Comparison of ENCODE assay signal across 31 mouse cellular contexts in genomic region chr2:5032665-5033064, GRCm38 (mm10). TPM values are rescaled to one million over a fixed set of nuclear protein-coding genes. Genes with fewer than 3 reads are reported as not detected.
A peak's percentile ranks its signal among the peaks of the same experiment; 100 is the strongest.
DNase-seq lines count a peak whose midpoint lies in the region; ATAC-seq and TF ChIP-seq lines count a peak whose summit lies in the region.
"Had no signal": no experiment of that assay in that cellular context is flagged by ENCODE, and none has a peak within 500 bp of the region (broad histone marks: within the 10 kb centered on the region; RNA-seq: fewer than 3 reads in every experiment).

No protein-coding gene starts in this region.

- H3K27ac ChIP-seq in heart, adult 2 months, result no peak overlapping the region
- H3K27ac ChIP-seq in intestine, postnatal 0 days (ENCODE audit: low read depth, low read length), result peak overlapping the region; percentile 35; the same call in 1 of the 2 replicates
- no peak overlapping the region for H3K27ac ChIP-seq in stomach, postnatal 0 days (replicated peaks)
- H3K27ac ChIP-seq: embryonic facial prominence, embryonic 10.5 days; embryonic facial prominence, embryonic 15.5 days; forebrain, embryonic 12.5 days; hindbrain, embryonic 13.5 days; kidney, postnatal 0 days; left cerebral cortex, adult 2 months; limb, embryonic 12.5 days; lung, embryonic 15.5 days had no signal

- H3K9me3 ChIP-seq in intestine, postnatal 0 days (ENCODE audit: control insufficient read depth), result no peaks in the 10 kb centered on the region
- H3K9me3 ChIP-seq in stomach, postnatal 0 days (ENCODE audit: control insufficient read depth, low read length), result no peaks in the 10 kb centered on the region
- H3K9me3 ChIP-seq: embryonic facial prominence, embryonic 10.5 days; embryonic facial prominence, embryonic 15.5 days; forebrain, embryonic 12.5 days; hindbrain, embryonic 13.5 days; limb, embryonic 12.5 days; liver, embryonic 13.5 days; lung, embryonic 15.5 days had no signal

- TF ChIP-seq EP300 in heart, adult 2 months (IDR thresholded peaks at IDR 0.05; ENCODE audit: insufficient read depth, low read depth, low read length), result no peak
- no peak for TF ChIP-seq EP300 in stomach, postnatal 0 days (optimal IDR thresholded peaks at IDR 0.05)

- no peak for ATAC-seq in intestine, postnatal 0 days
- peak; percentile 60 for ATAC-seq in stomach, postnatal 0 days (ENCODE audit: low FRiP score, low TSS enrichment)
- ATAC-seq: CD4-positive, CD25-positive, alpha-beta regulatory T cell, adult 4 months; forebrain, postnatal 0 days had no signal

- DNase-seq in heart, adult 2 months, result no peak
- DNase-seq in heart, adult 9 months (ENCODE audit: low spot score in 2 of 2), result no peak
- DNase-seq in lung, postnatal 36 days, result peak; percentile 20
- no peak for DNase-seq in lung, postnatal 4 days
- DNase-seq in stomach, postnatal 0 days (ENCODE audit: low spot score), result peak; percentile 43
- DNase-seq in kidney, postnatal 10 days, result no peak
- DNase-seq in yolk sac, embryonic 10.5 days (ENCODE audit: low spot score), result no peak
- DNase-seq: adrenal gland, postnatal 10 days; cerebellum, adult 8-10 months; cerebellum, postnatal 25 days; forebrain, postnatal 0 days; heart, postnatal 4 days; kidney, adult 8-10 months; liver, embryonic 13.5 days; midbrain, embryonic 14.5 days; spleen, adult 18-20 months; thymus, postnatal 4 days had no signal

- TF ChIP-seq POLR2A in heart, adult 2 months (IDR thresholded peaks at IDR 0.05; ENCODE audit: insufficient read depth, low read depth, low read length), result no peak

- WGBS in heart, adult 2 months, result 63% methylated on average over 5 of the region's 5 CpGs
- 25% methylated on average over 5 of the region's 5 CpGs for WGBS in intestine, postnatal 0 days
- WGBS in stomach, postnatal 0 days, result 54% methylated on average over 5 of the region's 5 CpGs

- H3K4me1 ChIP-seq in heart, adult 2 months (ENCODE audit: control insufficient read depth, insufficient read depth, low read length), result peaks cover 1% of the 10 kb centered on the region; the same call in 1 of the 2 replicates
- H3K4me1 ChIP-seq in intestine, postnatal 0 days (replicated peaks; ENCODE audit: control insufficient read depth, insufficient read depth, low read length), result no peaks in the 10 kb centered on the region
- no peaks in the 10 kb centered on the region for H3K4me1 ChIP-seq in stomach, postnatal 0 days (replicated peaks; ENCODE audit: control insufficient read depth, insufficient read depth)
- H3K4me1 ChIP-seq: embryonic facial prominence, embryonic 10.5 days; embryonic facial prominence, embryonic 15.5 days; limb, embryonic 12.5 days had no signal

- no peaks in the 10 kb centered on the region for H3K27me3 ChIP-seq in heart, adult 2 months (ENCODE audit: control insufficient read depth, insufficient read depth, low read length)
- no peaks in the 10 kb centered on the region for H3K27me3 ChIP-seq in intestine, postnatal 0 days (replicated peaks; ENCODE audit: control insufficient read depth, insufficient read depth, low read length)
- no peaks in the 10 kb centered on the region for H3K27me3 ChIP-seq in stomach, postnatal 0 days (ENCODE audit: control insufficient read depth, insufficient read depth, low read length)
- H3K27me3 ChIP-seq: embryonic facial prominence, embryonic 15.5 days; forebrain, embryonic 12.5 days; hindbrain, embryonic 13.5 days; limb, embryonic 12.5 days; liver, embryonic 13.5 days; lung, embryonic 15.5 days had no signal

- no peak overlapping the region for H3K4me3 ChIP-seq in heart, adult 2 months
- H3K4me3 ChIP-seq in intestine, postnatal 0 days (ENCODE audit: low read depth, low read length), result no peak overlapping the region
- no peak overlapping the region for H3K4me3 ChIP-seq in stomach, postnatal 0 days (ENCODE audit: low read depth, low read length)
- H3K4me3 ChIP-seq: embryonic facial prominence, embryonic 10.5 days; embryonic facial prominence, embryonic 15.5 days; forebrain, embryonic 12.5 days; hindbrain, embryonic 13.5 days; left cerebral cortex, adult 2 months; limb, embryonic 12.5 days; liver, embryonic 13.5 days; lung, embryonic 15.5 days had no signal

- 0 out of 2 replicates have a peak, but pooled peaks have one; percentile 2 for TF ChIP-seq CTCF in heart, adult 2 months (IDR thresholded peaks at IDR 0.05)
- TF ChIP-seq CTCF in intestine, postnatal 0 days (IDR thresholded peaks at IDR 0.05; ENCODE audit: low read depth), result peak; percentile 64
- TF ChIP-seq CTCF in stomach, postnatal 0 days (IDR thresholded peaks at IDR 0.05; ENCODE audit: low read depth), result peak; percentile 53

- peaks cover 2% of the 10 kb centered on the region; the same call in 1 of the 2 replicates for H3K36me3 ChIP-seq in heart, adult 2 months (ENCODE audit: control insufficient read depth, insufficient read depth, low read length)
- H3K36me3 ChIP-seq in intestine, postnatal 0 days (ENCODE audit: control insufficient read depth, insufficient read depth), result peaks cover 45% of the 10 kb centered on the region
- H3K36me3 ChIP-seq in stomach, postnatal 0 days (ENCODE audit: control insufficient read depth, insufficient read depth, low read length), result no peaks in the 10 kb centered on the region
- H3K36me3 ChIP-seq: embryonic facial prominence, embryonic 10.5 days; embryonic facial prominence, embryonic 15.5 days; forebrain, embryonic 12.5 days; hindbrain, embryonic 13.5 days; limb, embryonic 12.5 days; lung, embryonic 15.5 days had no signal

- H3K79me2 ChIP-seq in heart, adult 2 months (replicated peaks; ENCODE audit: control insufficient read depth, insufficient read depth, low read length), result no peaks in the 10 kb centered on the region

- H3K9ac ChIP-seq in heart, adult 2 months (ENCODE audit: low read depth, low read length), result no peak overlapping the region
- no peak overlapping the region for H3K9ac ChIP-seq in intestine, postnatal 0 days (ENCODE audit: low read depth, low read length)
- H3K9ac ChIP-seq in stomach, postnatal 0 days (ENCODE audit: low read length), result no peak overlapping the region
- H3K9ac ChIP-seq: embryonic facial prominence, embryonic 15.5 days; forebrain, embryonic 12.5 days; forebrain, postnatal 0 days; hindbrain, embryonic 13.5 days; limb, embryonic 12.5 days; lung, embryonic 15.5 days had no signal

- H3K4me2 ChIP-seq in intestine, postnatal 0 days (replicated peaks; ENCODE audit: low read depth), result no peak overlapping the region
- no peak overlapping the region for H3K4me2 ChIP-seq in stomach, postnatal 0 days (replicated peaks; ENCODE audit: low read depth)
- H3K4me2 ChIP-seq: embryonic facial prominence, embryonic 15.5 days; forebrain, embryonic 12.5 days; heart, embryonic 11.5 days; hindbrain, embryonic 13.5 days; limb, embryonic 12.5 days; liver, embryonic 13.5 days; lung, embryonic 15.5 days had no signal

- intact Hi-C loops in heart, adult 2 months (cut with DNase I), result no loop called here

RNA-seq across cellular contexts. Expression of gene Mcm10, which starts 20.1 kb away (rescaled TPM):
- total RNA-seq in heart, adult 2 months (2021), result under 1 TPM; 0.31 to 0.39 TPM
- polyA plus RNA-seq in heart, adult 2 months (2012; rRNA removed), result 0.14 and 0.85 TPM in 2 replicates
- 9.2 and 9.3 TPM in 2 replicates for polyA plus RNA-seq in intestine, postnatal 0 days (2015; fragmentation: Nextera tagmentation; extraction: Ambion mirVana)
- 6.1 and 6.8 TPM in 2 replicates for polyA plus RNA-seq in stomach, postnatal 0 days (2015; fragmentation: Nextera tagmentation; extraction: Ambion mirVana)

RNA-seq across cellular contexts. Expression of gene Optn, which starts 31.2 kb away (rescaled TPM):
- total RNA-seq in heart, adult 2 months (2021), result 10 to 100 TPM; 76.3 to 100.0 TPM
- 16.5 and 18.6 TPM in 2 replicates for polyA plus RNA-seq in heart, adult 2 months (2012; rRNA removed)
- 62.7 and 74.2 TPM in 2 replicates for polyA plus RNA-seq in intestine, postnatal 0 days (2015; fragmentation: Nextera tagmentation; extraction: Ambion mirVana)
- 16.6 and 17.0 TPM in 2 replicates for polyA plus RNA-seq in stomach, postnatal 0 days (2015; fragmentation: Nextera tagmentation; extraction: Ambion mirVana)

RNA-seq across cellular contexts. Expression of gene Ucma, which starts 56.7 kb away (rescaled TPM):
- total RNA-seq in heart, adult 2 months (2021), result not detected
- polyA plus RNA-seq in heart, adult 2 months (2012; rRNA removed), result 0.88 and 1.4 TPM in 2 replicates
- not detected in 2 replicates for polyA plus RNA-seq in intestine, postnatal 0 days (2015; fragmentation: Nextera tagmentation; extraction: Ambion mirVana)
- polyA plus RNA-seq in stomach, postnatal 0 days (2015; fragmentation: Nextera tagmentation; extraction: Ambion mirVana), result not detected in 2 replicates
- total RNA-seq: adrenal gland, postnatal 10 days; forebrain, postnatal 0 days; heart, postnatal 4 days; monocyte, adult 5-6 weeks had no signal
- polyA plus RNA-seq: CD4-positive, CD25-positive, alpha-beta regulatory T cell, adult 4 months; forebrain, embryonic 12.5 days; heart, embryonic 11.5 days; kidney, postnatal 0 days; limb, embryonic 12.5 days; liver, embryonic 13.5 days; neural tube, embryonic 14.5 days; testis, adult 2 months had no signal

Comparison
In these comparisons a context has a peak if more than half of its experiments do, and no peak if none do; other contexts are left out.
1. DNase-seq: peak in lung, postnatal 36 days (single experiment) and stomach, postnatal 0 days (single experiment); none in heart, adult 2 months (0 of 2), heart, adult 9 months (0 of 2), lung, postnatal 4 days (0 of 2), kidney, postnatal 10 days (single experiment) and yolk sac, embryonic 10.5 days (single experiment).
2. CTCF ChIP-seq: peak in every context shown above with its lines; median percentile 64 in intestine, postnatal 0 days; 53 in stomach, postnatal 0 days; 2 in heart, adult 2 months.